Mouse (Mus musculus): ENCODE data around the gene Fam69a. TPM values are rescaled to one million over a fixed set of nuclear protein-coding genes. Genes with fewer than 3 reads are reported as not detected.

The Fam69a gene
- polyA plus RNA-seq, 1 experiment from 2014 or later, result 24.5 TPM

DNA sequence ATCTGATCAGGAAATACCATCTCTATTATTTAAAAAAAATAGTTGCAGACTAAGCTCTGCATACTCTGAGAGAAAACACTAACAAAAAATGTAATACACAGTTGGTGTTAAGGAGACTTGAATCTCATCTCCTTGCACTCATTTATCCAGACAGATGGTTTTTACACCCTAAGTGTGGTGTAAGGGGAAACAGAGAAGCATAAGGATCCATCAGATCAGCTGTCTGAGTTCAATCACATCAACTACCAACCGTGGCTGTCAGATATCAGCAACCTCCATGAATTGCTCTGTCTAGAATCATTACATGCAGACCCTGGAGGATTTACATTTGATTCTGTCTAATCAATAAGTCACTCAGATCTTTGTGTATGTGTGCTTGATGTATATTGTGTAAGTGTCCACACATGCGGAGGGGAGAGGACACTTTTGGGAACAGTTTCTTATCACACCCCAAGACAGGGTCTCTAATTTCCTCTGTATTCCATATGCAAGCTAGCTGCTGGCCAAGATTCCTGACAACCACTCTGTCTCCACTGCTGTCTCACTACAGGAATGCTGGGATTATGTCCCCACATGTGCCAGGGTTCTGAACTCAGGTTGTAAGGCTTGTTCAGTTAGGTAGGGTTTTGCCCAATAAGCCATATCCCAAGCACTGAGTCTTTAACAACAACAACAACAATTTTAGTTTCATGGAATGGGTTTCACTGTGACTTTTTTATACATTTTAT, 22.7 kb downstream of the Fam69a start:
- peak; percentile 10 for DNase-seq (ENCODE audit: low spot score)
- peaks cover 14% of the 10 kb centered on the region for H3K4me1 ChIP-seq (replicated peaks; ENCODE audit: control insufficient read depth, insufficient read depth, low read length)
- 85% methylated on average over 2 of the region's 2 CpGs for WGBS

DNA sequence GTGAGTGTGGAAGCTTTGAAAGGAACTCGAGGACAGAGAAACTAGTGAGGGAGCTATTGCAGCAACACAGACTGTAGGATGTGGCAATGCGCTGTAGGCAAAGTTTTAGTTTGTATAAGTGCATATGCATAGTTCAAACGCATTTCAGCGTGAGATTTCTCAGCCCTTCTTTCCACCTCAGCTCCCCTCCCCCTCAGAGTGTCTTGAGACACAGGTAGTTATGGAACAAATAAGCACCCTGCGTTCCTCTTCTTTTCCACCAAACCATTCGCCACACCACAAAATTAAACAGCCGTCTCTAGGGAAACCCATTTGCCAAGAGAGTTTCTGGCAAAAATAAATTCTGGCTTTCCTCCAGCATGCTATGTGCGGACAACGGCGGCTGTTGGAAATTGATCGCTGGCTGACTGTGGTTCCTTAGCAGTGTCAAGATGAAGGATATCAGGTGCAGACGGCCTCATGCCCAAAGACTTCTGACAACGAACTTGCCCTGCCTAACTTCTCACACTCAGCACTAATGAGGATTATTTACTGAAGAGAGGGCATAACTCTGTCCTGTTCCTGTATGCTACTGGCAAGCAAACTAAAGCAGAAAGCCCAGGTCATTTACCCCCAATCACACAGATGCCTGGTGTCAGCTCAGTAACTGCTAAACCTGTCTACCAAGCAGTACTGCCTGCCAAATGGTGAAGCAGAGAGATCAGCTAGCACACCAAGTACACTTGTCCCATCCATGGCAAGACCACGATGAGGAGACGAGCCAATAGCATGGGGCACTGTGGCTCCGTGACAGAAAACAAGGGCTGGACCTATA, 25.2 kb downstream of the Fam69a start:
- no peak for ATAC-seq (replicated peaks; ENCODE audit: low FRiP score, low TSS enrichment, low read depth)
- Histone ChIP-seq H3K27ac (ENCODE audit: low read depth) (no peak overlapping the region), H3K4me2 (ENCODE audit: low read length) (peak overlapping the region; percentile 26; the same call in 1 of the 2 replicates), H3K9ac (ENCODE audit: low read length) (no peak overlapping the region), H3K36me3 (ENCODE audit: control insufficient read depth, insufficient read depth, low read length) (no peaks in the 10 kb centered on the region), H3K4me1 (replicated peaks; ENCODE audit: control insufficient read depth, insufficient read depth, low read length) (peaks cover 14% of the 10 kb centered on the region), H3K9me3 (ENCODE audit: control insufficient read depth, low read length) (no peaks in the 10 kb centered on the region), H3K27me3 (replicated peaks; ENCODE audit: control insufficient read depth, insufficient read depth, low read length) (no peaks in the 10 kb centered on the region), H3K4me3 (ENCODE audit: low read depth, low read length) (no peak overlapping the region)
- whole genome bisulfite sequencing, result 51% methylated on average over 16 of the region's 16 CpGs
- DNase-seq (ENCODE audit: low spot score), result no peak

More for the DNA sequence above, 22.7 kb downstream of the Fam69a start:
- H3K9me3 ChIP-seq (ENCODE audit: control insufficient read depth, low read length), result no peaks in the 10 kb centered on the region
- H3K27me3 ChIP-seq (replicated peaks; ENCODE audit: control insufficient read depth, insufficient read depth, low read length), result no peaks in the 10 kb centered on the region
- no peak overlapping the region for H3K4me3 ChIP-seq (ENCODE audit: low read depth, low read length)
- no peak overlapping the region for H3K4me2 ChIP-seq (ENCODE audit: low read length)
- no peaks in the 10 kb centered on the region for H3K36me3 ChIP-seq (ENCODE audit: control insufficient read depth, insufficient read depth, low read length)
- H3K9ac ChIP-seq (ENCODE audit: low read length), result no peak overlapping the region
- no peak overlapping the region for H3K27ac ChIP-seq (ENCODE audit: low read depth)
- ATAC-seq (replicated peaks; ENCODE audit: low FRiP score, low TSS enrichment, low read depth), result no peak

GRCm38 (mm10) chr5:107960532-107961202, 26.2 kb downstream of the Fam69a start:
- H3K9me3 ChIP-seq (ENCODE audit: control insufficient read depth, low read length), result no peaks in the 10 kb centered on the region
- ATAC-seq (replicated peaks; ENCODE audit: low FRiP score, low TSS enrichment, low read depth) (no peak), DNase-seq (ENCODE audit: low spot score) (no peak)
- H3K27ac ChIP-seq (ENCODE audit: low read depth), result no peak overlapping the region
- H3K4me1 ChIP-seq (replicated peaks; ENCODE audit: control insufficient read depth, insufficient read depth, low read length), result peaks cover 10% of the 10 kb centered on the region
- H3K36me3 ChIP-seq (ENCODE audit: control insufficient read depth, insufficient read depth, low read length), result no peaks in the 10 kb centered on the region
- WGBS, result 68% methylated on average over 14 of the region's 14 CpGs
- no peaks in the 10 kb centered on the region for H3K27me3 ChIP-seq (replicated peaks; ENCODE audit: control insufficient read depth, insufficient read depth, low read length)
- no peak overlapping the region for H3K4me2 ChIP-seq (ENCODE audit: low read length)
- no peak overlapping the region for H3K4me3 ChIP-seq (ENCODE audit: low read depth, low read length)
- H3K9ac ChIP-seq (ENCODE audit: low read length), result no peak overlapping the region

DNA sequence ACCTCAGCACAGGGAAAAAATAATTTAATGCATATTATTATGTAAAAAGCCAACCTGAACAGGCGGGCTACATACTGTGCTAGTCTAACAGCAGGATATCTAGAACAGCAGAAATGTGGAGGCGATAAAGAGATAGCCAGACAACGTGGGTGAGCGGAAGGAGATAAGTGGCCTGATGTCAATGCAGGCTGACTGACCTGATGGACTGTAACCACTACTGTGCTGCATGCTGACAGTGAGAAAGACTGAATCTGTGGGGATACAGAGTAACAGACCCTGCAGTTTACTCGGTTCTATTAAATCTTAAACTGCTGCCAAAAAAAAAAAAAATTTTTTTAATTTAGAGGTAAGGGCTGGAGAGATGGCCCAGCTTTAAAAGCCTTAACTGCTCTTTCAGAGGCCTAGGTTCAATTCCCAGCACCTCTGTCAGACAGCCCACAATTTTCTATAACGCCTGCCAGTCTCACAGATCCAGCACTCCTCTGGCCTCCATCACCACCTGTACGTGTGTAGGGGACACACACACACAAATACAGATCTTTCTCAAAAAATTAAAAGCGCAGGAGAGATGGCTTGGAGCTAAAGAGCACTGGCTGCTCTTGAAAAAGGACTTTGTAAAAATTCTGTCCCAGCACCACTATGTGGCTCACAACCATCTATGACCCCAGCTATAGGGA, 27.1 kb downstream of the Fam69a start:
- 83% methylated on average over 8 of the region's 8 CpGs for WGBS
- no peaks in the 10 kb centered on the region for H3K9me3 ChIP-seq (ENCODE audit: control insufficient read depth, low read length)
- no peak for DNase-seq (ENCODE audit: low spot score)
- H3K36me3 ChIP-seq (ENCODE audit: control insufficient read depth, insufficient read depth, low read length), result no peaks in the 10 kb centered on the region
- no peak overlapping the region for H3K9ac ChIP-seq (ENCODE audit: low read length)
- no peak overlapping the region for H3K4me3 ChIP-seq (ENCODE audit: low read depth, low read length)
- H3K27ac ChIP-seq (ENCODE audit: low read depth), result no peak overlapping the region
- H3K4me2 ChIP-seq (ENCODE audit: low read length), result no peak overlapping the region
- H3K27me3 ChIP-seq (replicated peaks; ENCODE audit: control insufficient read depth, insufficient read depth, low read length), result no peaks in the 10 kb centered on the region
- ATAC-seq (replicated peaks; ENCODE audit: low FRiP score, low TSS enrichment, low read depth), result no peak
- H3K4me1 ChIP-seq (replicated peaks; ENCODE audit: control insufficient read depth, insufficient read depth, low read length), result peaks cover 10% of the 10 kb centered on the region

DNA sequence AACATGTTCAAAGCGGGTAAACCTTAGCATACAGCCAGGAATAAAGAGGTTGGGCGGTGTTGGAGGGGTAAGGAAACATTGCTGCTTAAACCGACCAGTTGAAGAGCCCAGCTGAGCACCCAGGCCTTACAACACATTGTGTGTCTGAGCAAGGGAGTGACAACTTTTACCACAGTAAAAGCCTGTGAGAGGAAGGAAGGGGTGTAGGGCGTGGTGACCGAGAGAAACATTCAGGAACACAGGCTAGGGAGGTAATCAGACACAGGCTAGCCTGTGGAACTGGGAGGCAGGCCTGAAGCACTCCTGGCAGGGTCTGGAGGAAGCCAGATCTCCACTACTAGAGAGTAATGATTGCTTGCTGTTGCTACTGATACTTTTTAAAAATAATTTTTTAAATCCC, 36.2 kb downstream of the Fam69a start:
- Histone ChIP-seq H3K9ac (ENCODE audit: low read length) (no peak overlapping the region), H3K27me3 (replicated peaks; ENCODE audit: control insufficient read depth, insufficient read depth, low read length) (no peaks in the 10 kb centered on the region), H3K4me2 (ENCODE audit: low read length) (no peak overlapping the region), H3K9me3 (ENCODE audit: control insufficient read depth, low read length) (no peaks in the 10 kb centered on the region), H3K4me1 (replicated peaks; ENCODE audit: control insufficient read depth, insufficient read depth, low read length) (peaks cover 5% of the 10 kb centered on the region), H3K27ac (ENCODE audit: low read depth) (no peak overlapping the region), H3K36me3 (ENCODE audit: control insufficient read depth, insufficient read depth, low read length) (no peaks in the 10 kb centered on the region), H3K4me3 (ENCODE audit: low read depth, low read length) (no peak overlapping the region)
- no peak for DNase-seq (ENCODE audit: low spot score)
- WGBS, result 78% methylated on average over 5 of the region's 5 CpGs
- ATAC-seq (replicated peaks; ENCODE audit: low FRiP score, low TSS enrichment, low read depth), result no peak

DNA sequence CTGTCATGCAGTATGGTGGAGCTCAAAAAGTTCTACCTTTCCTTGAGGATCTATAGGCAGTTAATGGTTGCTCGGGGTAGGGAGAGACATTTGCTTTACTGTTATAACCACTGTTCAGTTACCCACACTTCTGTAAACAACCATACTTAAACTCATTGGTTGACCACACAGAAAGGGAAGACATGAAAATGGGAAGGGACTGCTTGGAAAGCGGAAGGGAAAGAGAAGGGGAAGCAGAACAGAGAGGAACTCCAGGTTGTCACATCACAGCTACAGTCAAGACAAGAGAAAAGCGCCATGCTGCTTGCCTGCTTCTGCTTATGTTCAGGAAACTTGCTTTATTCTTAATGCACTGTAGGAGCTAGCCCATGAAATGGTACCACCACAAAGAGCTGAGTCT, 37.3 kb downstream of the Fam69a start:
- H3K36me3 ChIP-seq (ENCODE audit: control insufficient read depth, insufficient read depth, low read length), result no peaks in the 10 kb centered on the region
- no peak overlapping the region for H3K27ac ChIP-seq (ENCODE audit: low read depth)
- H3K9me3 ChIP-seq (ENCODE audit: control insufficient read depth, low read length), result no peaks in the 10 kb centered on the region
- no peak overlapping the region for H3K4me2 ChIP-seq (ENCODE audit: low read length)
- 82% methylated on average over 3 of the region's 3 CpGs for WGBS
- ATAC-seq (replicated peaks; ENCODE audit: low FRiP score, low TSS enrichment, low read depth) (no peak), DNase-seq (ENCODE audit: low spot score) (no peak)
- H3K4me1 ChIP-seq (replicated peaks; ENCODE audit: control insufficient read depth, insufficient read depth, low read length), result peaks cover 5% of the 10 kb centered on the region
- no peak overlapping the region for H3K4me3 ChIP-seq (ENCODE audit: low read depth, low read length)
- no peaks in the 10 kb centered on the region for H3K27me3 ChIP-seq (replicated peaks; ENCODE audit: control insufficient read depth, insufficient read depth, low read length)
- H3K9ac ChIP-seq (ENCODE audit: low read length), result no peak overlapping the region

- Histone ChIP-seq H3K4me1 (replicated peaks; ENCODE audit: control insufficient read depth, insufficient read depth, low read length) (peaks cover 5% of the 10 kb centered on the region), H3K27me3 (replicated peaks; ENCODE audit: control insufficient read depth, insufficient read depth, low read length) (no peaks in the 10 kb centered on the region), H3K36me3 (ENCODE audit: control insufficient read depth, insufficient read depth, low read length) (no peaks in the 10 kb centered on the region), H3K4me3 (ENCODE audit: low read depth, low read length) (no peak overlapping the region), H3K4me2 (ENCODE audit: low read length) (no peak overlapping the region), H3K9ac (ENCODE audit: low read length) (no peak overlapping the region), H3K27ac (ENCODE audit: low read depth) (no peak overlapping the region), H3K9me3 (ENCODE audit: control insufficient read depth, low read length) (no peaks in the 10 kb centered on the region)
- 67% methylated on average over 1 of the region's 1 CpGs for WGBS
- no peak for DNase-seq (ENCODE audit: low spot score)
- ATAC-seq (replicated peaks; ENCODE audit: low FRiP score, low TSS enrichment, low read depth), result no peak
Measured at GRCm38 (mm10) chr5:107948899-107949298, 38.0 kb downstream of the Fam69a start.

DNA sequence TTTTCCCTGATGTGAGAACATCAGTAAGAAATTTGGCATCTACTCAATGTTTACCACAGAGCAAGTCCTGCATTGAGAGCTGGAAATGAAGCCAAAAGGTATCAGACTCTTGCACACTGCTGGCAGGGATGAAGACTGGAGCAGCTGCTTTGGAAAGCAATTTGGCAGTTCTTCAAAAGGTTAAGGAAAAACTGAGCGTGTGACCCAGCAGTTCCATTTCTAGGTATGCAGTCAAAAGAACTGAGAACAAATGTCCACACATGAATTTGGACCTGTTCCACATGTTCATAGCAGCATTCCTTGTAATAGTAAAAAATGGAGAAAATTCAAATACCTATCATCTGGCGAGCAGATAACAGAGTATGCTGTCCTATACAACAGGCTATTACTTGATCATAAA, 39.3 kb downstream of the Fam69a start:
- WGBS, result 55% methylated on average over 2 of the region's 2 CpGs
- Histone ChIP-seq H3K4me1 (replicated peaks; ENCODE audit: control insufficient read depth, insufficient read depth, low read length) (peaks cover 5% of the 10 kb centered on the region), H3K36me3 (ENCODE audit: control insufficient read depth, insufficient read depth, low read length) (no peaks in the 10 kb centered on the region), H3K9me3 (ENCODE audit: control insufficient read depth, low read length) (no peaks in the 10 kb centered on the region), H3K4me2 (ENCODE audit: low read length) (no peak overlapping the region), H3K27ac (ENCODE audit: low read depth) (no peak overlapping the region), H3K27me3 (replicated peaks; ENCODE audit: control insufficient read depth, insufficient read depth, low read length) (no peaks in the 10 kb centered on the region), H3K9ac (ENCODE audit: low read length) (no peak overlapping the region), H3K4me3 (ENCODE audit: low read depth, low read length) (no peak overlapping the region)
- ATAC-seq (replicated peaks; ENCODE audit: low FRiP score, low TSS enrichment, low read depth) (no peak), DNase-seq (ENCODE audit: low spot score) (no peak)
